8 mouse cellular contexts compared by ENCODE assay signal in genomic region chr3:116127281-116127680, GRCm38 (mm10). TPM values are rescaled to one million over a fixed set of nuclear protein-coding genes. Genes with fewer than 3 reads are reported as not detected.
A peak's percentile ranks its signal among the peaks of the same experiment; 100 is the strongest.
DNase-seq lines count a peak whose midpoint lies in the region; ATAC-seq lines count a peak whose summit lies in the region.

No protein-coding gene starts in this region.

- 40% methylated on average over 2 of the region's 2 CpGs for WGBS in heart, embryonic 10.5 days
- WGBS in embryonic facial prominence, embryonic 10.5 days, result 22% methylated on average over 2 of the region's 2 CpGs
- 28% methylated on average over 2 of the region's 2 CpGs for WGBS in hindbrain, embryonic 16.5 days
- WGBS in midbrain, embryonic 14.5 days, result 25% methylated on average over 2 of the region's 2 CpGs

- peak overlapping the region; percentile 84 for H3K27ac ChIP-seq in heart, embryonic 10.5 days
- H3K27ac ChIP-seq in embryonic facial prominence, embryonic 10.5 days (replicated peaks), result peak overlapping the region; percentile 84
- H3K27ac ChIP-seq in hindbrain, embryonic 16.5 days (ENCODE audit: low read depth, low read length), result no peak overlapping the region
- no peak overlapping the region for H3K27ac ChIP-seq in midbrain, embryonic 14.5 days (replicated peaks; ENCODE audit: low read depth, low read length)

- peak overlapping the region; percentile 57 for H3K4me3 ChIP-seq in heart, embryonic 10.5 days
- peak overlapping the region; percentile 52 for H3K4me3 ChIP-seq in embryonic facial prominence, embryonic 10.5 days
- H3K4me3 ChIP-seq in hindbrain, embryonic 16.5 days (ENCODE audit: low read length), result no peak overlapping the region; the same call in 1 of the 2 replicates
- peak overlapping the region; percentile 20; the same call in 1 of the 2 replicates for H3K4me3 ChIP-seq in midbrain, embryonic 14.5 days (replicated peaks; ENCODE audit: low read depth, low read length)

- H3K9ac ChIP-seq in hindbrain, embryonic 16.5 days (ENCODE audit: low read depth, low read length), result no peak overlapping the region
- H3K9ac ChIP-seq in midbrain, embryonic 14.5 days (replicated peaks; ENCODE audit: low read length), result no peak overlapping the region

- no peaks in the 10 kb centered on the region for H3K27me3 ChIP-seq in heart, embryonic 10.5 days (ENCODE audit: insufficient read depth, poor library complexity, severe bottlenecking)
- H3K27me3 ChIP-seq in embryonic facial prominence, embryonic 10.5 days (replicated peaks; ENCODE audit: low read depth, poor library complexity, severe bottlenecking), result no peaks in the 10 kb centered on the region
- no peaks in the 10 kb centered on the region for H3K27me3 ChIP-seq in hindbrain, embryonic 16.5 days (replicated peaks; ENCODE audit: control insufficient read depth, insufficient read depth, low read length)
- no peaks in the 10 kb centered on the region for H3K27me3 ChIP-seq in midbrain, embryonic 14.5 days (ENCODE audit: control insufficient read depth, insufficient read depth, low read length)

- H3K36me3 ChIP-seq in heart, embryonic 10.5 days, result peaks cover 15% of the 10 kb centered on the region
- peaks cover 12% of the 10 kb centered on the region for H3K36me3 ChIP-seq in embryonic facial prominence, embryonic 10.5 days (replicated peaks)
- H3K36me3 ChIP-seq in hindbrain, embryonic 16.5 days (ENCODE audit: control insufficient read depth, insufficient read depth, low read length), result no peaks in the 10 kb centered on the region
- H3K36me3 ChIP-seq in midbrain, embryonic 14.5 days (ENCODE audit: control insufficient read depth, insufficient read depth, low read length), result no peaks in the 10 kb centered on the region

- no peak for DNase-seq in heart, embryonic 10.5 days (ENCODE audit: low spot score)
- DNase-seq in heart, postnatal 25 days (ENCODE audit: low spot score), result no peak
- peak; percentile 77 for DNase-seq in embryonic facial prominence, embryonic 10.5 days (ENCODE audit: low spot score)
- DNase-seq in midbrain, embryonic 14.5 days, result peak; percentile 58
- no peak for DNase-seq in thymus, postnatal 4 days
- no peak for DNase-seq in frontal cortex, postnatal 25 days (ENCODE audit: low spot score in 2 of 2)

- intact Hi-C loops in heart, postnatal 25 days (cut with DNase I), result loop anchor here (5.0 to 10.0 kb wide), 2 partner anchors 45 to 198 kb away; no protein-coding TSS in a partner anchor

- no peak for ATAC-seq in hindbrain, embryonic 16.5 days
- no peak for ATAC-seq in midbrain, embryonic 14.5 days (ENCODE audit: low FRiP score, low TSS enrichment)
- ATAC-seq in activated CD4-positive, CD25-positive, alpha-beta regulatory T cell, adult 4 months, result no peak

- no peaks in the 10 kb centered on the region for H3K9me3 ChIP-seq in heart, embryonic 10.5 days
- no peaks in the 10 kb centered on the region for H3K9me3 ChIP-seq in embryonic facial prominence, embryonic 10.5 days
- H3K9me3 ChIP-seq in hindbrain, embryonic 16.5 days (ENCODE audit: control insufficient read depth, low read length), result no peaks in the 10 kb centered on the region
- H3K9me3 ChIP-seq in midbrain, embryonic 14.5 days (ENCODE audit: control insufficient read depth, low read length), result no peaks in the 10 kb centered on the region

- H3K4me2 ChIP-seq in hindbrain, embryonic 16.5 days (ENCODE audit: low read length), result peak overlapping the region; percentile 40
- peak overlapping the region; percentile 43 for H3K4me2 ChIP-seq in midbrain, embryonic 14.5 days (ENCODE audit: low read length)

- H3K4me1 ChIP-seq in heart, embryonic 10.5 days, result peaks cover 12% of the 10 kb centered on the region
- peaks cover 47% of the 10 kb centered on the region for H3K4me1 ChIP-seq in embryonic facial prominence, embryonic 10.5 days
- no peaks in the 10 kb centered on the region for H3K4me1 ChIP-seq in hindbrain, embryonic 16.5 days (ENCODE audit: control insufficient read depth, insufficient read depth, low read depth, low read length)
- 0 out of 2 replicates have a peak, but pooled peaks cover 3% of the 10 kb centered on the region for H3K4me1 ChIP-seq in midbrain, embryonic 14.5 days (ENCODE audit: control insufficient read depth, insufficient read depth, low read length)

RNA-seq across cellular contexts. Expression of gene Vcam1, which starts 2.2 kb away (rescaled TPM):
- polyA plus RNA-seq in heart, embryonic 10.5 days (2016; fragmentation: Nextera tagmentation; extraction: Ambion mirVana), result 61.3 and 66.1 TPM in 2 replicates
- total RNA-seq in heart, postnatal 25 days (2021), result 10 to 100 TPM; 14.7 to 17.1 TPM
- 28.5 and 35.9 TPM in 2 replicates for polyA plus RNA-seq in embryonic facial prominence, embryonic 10.5 days (2016; fragmentation: Nextera tagmentation; extraction: Ambion mirVana)
- polyA plus RNA-seq in hindbrain, embryonic 16.5 days (2015; fragmentation: Nextera tagmentation; extraction: Ambion mirVana), result 38.7 and 42.0 TPM in 2 replicates
- polyA plus RNA-seq in midbrain, embryonic 14.5 days (2014; fragmentation: Nextera tagmentation; extraction: Ambion mirVana), result 30.1 and 43.6 TPM in 2 replicates
- 1 to 10 TPM; 2.7 TPM for polyA plus RNA-seq in activated CD4-positive, CD25-positive, alpha-beta regulatory T cell, adult 4 months (2017; shearing (Covaris generic))

Comparison
In these comparisons a context has a peak if more than half of its experiments do, and no peak if none do; other contexts are left out.
1. DNase-seq: peak in embryonic facial prominence, embryonic 10.5 days (single experiment) and midbrain, embryonic 14.5 days (single experiment); none in heart, embryonic 10.5 days (single experiment), heart, postnatal 25 days (single experiment), thymus, postnatal 4 days (single experiment) and frontal cortex, postnatal 25 days (0 of 2).
2. H3K27ac ChIP-seq: peak in heart, embryonic 10.5 days (single experiment) and embryonic facial prominence, embryonic 10.5 days (single experiment); none in hindbrain, embryonic 16.5 days (single experiment) and midbrain, embryonic 14.5 days (single experiment).